Mouse (Mus musculus) lung, postnatal 0 days (tissue): ENCODE measurements at regions not wholly inside any gene's neighbourhood (a gene's known extent, or its start where the extent isn't known, plus 50 kb on each side); places are given as distances from the start of the nearest gene placed in this dataset.

ENCODE experiments used
- ATAC-seq: fragments of 200-750 bp; cut with Nextera tagmentation; 2 replicates; pipeline ENCODE4 v1.8.0; 2017; ENCODE audit warnings: moderate library complexity
- DNase-seq: peaks from one replicate; pipeline ENCODE4 v3.0.0-alpha.2; 2016; ENCODE audit warnings: low spot score
- H3K27ac ChIP-seq: fragments of 300-500 bp; sonication (generic); 2 replicates; pipeline ENCODE4 v1.5.1; 2014; ENCODE audit warnings: antibody characterized with exemption, mild to moderate bottlenecking, low read length, mixed read lengths
- H3K27me3 ChIP-seq: fragments of 300-500 bp; sonication (generic); replicated peaks from 2 replicates; pipeline ENCODE4 v1.6.1; 2014; ENCODE audit warnings: low read length, mixed read lengths; ENCODE audit not compliant: insufficient read depth
- H3K36me3 ChIP-seq: fragments of 300-500 bp; sonication (generic); 2 replicates; pipeline ENCODE4 v1.6.1; 2014; ENCODE audit warnings: low read length, mixed read lengths; ENCODE audit not compliant: insufficient read depth
- H3K4me1 ChIP-seq: fragments of 300-500 bp; sonication (generic); 2 replicates; pipeline ENCODE4 v1.6.1; 2014; ENCODE audit warnings: antibody characterized with exemption, low read depth, low read length, mixed read lengths; ENCODE audit not compliant: insufficient read depth
- H3K4me2 ChIP-seq: fragments of 300-500 bp; sonication (generic); replicated peaks from 2 replicates; pipeline ENCODE4 v1.6.1; 2014; ENCODE audit warnings: low read depth, mild to moderate bottlenecking, low read length, moderate library complexity, mixed read lengths
- H3K4me3 ChIP-seq: fragments of 300-500 bp; sonication (generic); 2 replicates; pipeline ENCODE4 v1.5.1; 2014; ENCODE audit warnings: low read depth, low read length
- H3K9ac ChIP-seq: fragments of 300-500 bp; sonication (generic); replicated peaks from 2 replicates; pipeline ENCODE4 v1.6.1; 2014; ENCODE audit warnings: low read depth, mild to moderate bottlenecking
- H3K9me3 ChIP-seq: fragments of 300-500 bp; sonication (generic); 2 replicates; pipeline ENCODE4 v1.6.1; 2016; ENCODE audit warnings: low read length, mixed read lengths
- CTCF ChIP-seq: IDR thresholded peaks from 2 replicates; pipeline ENCODE4 v1.5.1; 2016; ENCODE audit warnings: antibody characterized with exemption, mild to moderate bottlenecking
- EP300 ChIP-seq: IDR thresholded peaks from 2 replicates; pipeline ENCODE4 v1.6.1; 2016; ENCODE audit warnings: antibody characterized with exemption, mild to moderate bottlenecking, control low read depth
- WGBS: fragments of 180-500 bp; shearing (Covaris S2); extraction: QIAGEN DNeasy Blood & Tissue Kit; methylation state at CpG from one replicate; pipeline ENCODE4 v1.1.7; 2014; 5-methylcytosine and 5-hydroxymethylcytosine counted together

DNA sequence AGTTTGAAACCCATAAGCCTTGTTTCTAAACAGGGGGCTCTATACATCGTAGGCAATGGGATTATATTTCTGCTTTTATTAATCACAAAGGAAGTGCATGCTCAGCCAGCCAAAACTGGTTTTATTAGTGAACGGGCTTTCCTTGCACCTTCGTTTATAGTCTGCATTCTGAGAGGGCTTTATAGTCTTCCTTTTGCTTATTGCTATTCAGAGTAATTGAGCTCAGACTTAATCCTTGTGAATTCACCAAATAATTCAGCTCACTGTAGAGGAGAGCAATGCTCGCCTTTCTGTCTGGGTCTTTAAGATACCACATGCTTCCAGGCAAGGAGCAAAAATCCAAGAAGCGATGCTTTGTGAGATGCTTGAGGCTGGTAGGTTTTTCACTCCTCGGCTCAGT is 984.3 kb downstream of the Slc4a3 start:
- no peak for ATAC-seq
- H3K4me3 ChIP-seq: no peak overlapping the region
- no peaks in the 10 kb centered on the region for H3K36me3 ChIP-seq
- H3K4me2 ChIP-seq: no peak overlapping the region
- TF ChIP-seq EP300 (no peak), CTCF (no peak)
- H3K9me3 ChIP-seq: no peaks in the 10 kb centered on the region
- DNase-seq: no peak
- no peak overlapping the region for H3K9ac ChIP-seq
- H3K27me3 ChIP-seq: no peaks in the 10 kb centered on the region
- no peak overlapping the region for H3K27ac ChIP-seq
- peaks cover 2% of the 10 kb centered on the region; the same call in 1 of the 2 replicates for H3K4me1 ChIP-seq
- WGBS: 58% methylated on average over 6 of the region's 6 CpGs

DNA sequence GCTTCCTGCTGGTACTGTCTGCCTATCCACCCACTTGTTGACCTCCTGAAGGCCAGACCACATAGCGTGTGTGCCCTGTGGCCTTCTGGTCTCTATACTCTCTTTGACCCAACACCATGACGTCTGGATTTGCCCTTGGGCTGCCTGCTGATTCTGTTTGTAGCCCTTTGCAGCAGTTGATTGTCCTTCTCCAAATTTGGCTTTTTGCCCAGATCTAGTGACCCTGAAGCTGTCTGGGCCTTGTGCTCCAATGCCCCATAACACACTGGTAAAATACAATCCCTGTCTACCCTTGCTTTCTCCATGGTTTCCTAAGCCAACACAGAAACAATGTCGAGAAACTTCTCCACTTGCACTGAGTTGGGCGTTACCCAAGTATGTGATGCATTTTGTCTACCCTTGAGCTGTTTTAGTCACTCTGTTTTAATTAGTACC is 979.3 kb downstream of the Epha4 start:
- Histone ChIP-seq H3K27ac (no peak overlapping the region), H3K4me3 (no peak overlapping the region), H3K4me1 (no peaks in the 10 kb centered on the region), H3K36me3 (no peaks in the 10 kb centered on the region), H3K27me3 (no peaks in the 10 kb centered on the region), H3K9ac (no peak overlapping the region), H3K9me3 (no peaks in the 10 kb centered on the region), H3K4me2 (no peak overlapping the region)
- TF ChIP-seq EP300: no peak
- no peak for TF ChIP-seq CTCF
- no peak for ATAC-seq
- WGBS: 68% methylated on average over 4 of the region's 4 CpGs
- DNase-seq: no peak

DNA sequence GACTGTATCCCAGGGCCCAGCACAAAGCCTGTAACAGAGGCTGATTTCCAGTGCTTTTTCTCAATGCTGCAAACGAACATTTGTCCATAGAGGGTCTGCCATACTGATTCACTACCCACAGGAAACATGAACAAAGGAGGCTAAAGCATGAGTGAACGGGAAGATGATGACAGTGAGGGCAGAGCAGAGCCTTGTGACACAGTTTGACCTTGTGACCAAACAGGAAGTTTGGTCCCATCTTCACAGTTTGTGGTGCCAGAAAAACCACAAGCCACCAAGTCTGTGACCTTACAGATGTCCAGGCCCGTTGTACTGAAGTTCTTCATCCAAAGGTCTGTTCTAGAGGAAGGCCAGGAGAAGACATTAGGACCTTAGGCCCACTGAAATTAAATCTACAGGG is 974.4 kb downstream of the Epha4 start:
- Histone ChIP-seq H3K4me2 (no peak overlapping the region), H3K4me3 (no peak overlapping the region), H3K9me3 (no peaks in the 10 kb centered on the region), H3K27ac (no peak overlapping the region), H3K4me1 (no peaks in the 10 kb centered on the region), H3K27me3 (no peaks in the 10 kb centered on the region), H3K9ac (no peak overlapping the region), H3K36me3 (no peaks in the 10 kb centered on the region)
- no peak for TF ChIP-seq CTCF
- TF ChIP-seq EP300: no peak
- 51% methylated on average over 3 of the region's 3 CpGs for WGBS
- no peak for ATAC-seq
- no peak for DNase-seq

DNA sequence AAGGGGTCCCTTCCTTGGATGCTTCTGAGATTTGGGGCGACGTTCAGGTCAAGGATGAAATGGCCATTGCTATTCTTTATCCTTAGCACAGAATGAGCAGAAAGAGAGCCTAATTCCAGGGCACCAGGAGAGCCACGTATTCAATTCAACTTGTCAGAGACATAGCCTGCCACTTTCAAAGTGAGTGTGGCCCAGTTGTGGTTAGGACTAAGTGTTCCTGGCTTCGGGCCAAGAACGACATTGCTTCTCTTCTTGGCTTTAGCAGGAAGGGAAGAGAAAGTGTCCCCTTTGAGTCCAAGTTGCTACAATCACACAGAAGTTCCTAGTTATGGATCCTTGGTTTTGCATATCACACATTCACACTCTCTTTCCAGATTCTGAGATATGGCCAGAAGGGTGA is 964.0 kb downstream of the Epha4 start:
- Histone ChIP-seq H3K36me3 (no peaks in the 10 kb centered on the region), H3K4me2 (no peak overlapping the region), H3K27me3 (no peaks in the 10 kb centered on the region), H3K27ac (no peak overlapping the region), H3K4me3 (no peak overlapping the region), H3K9me3 (no peaks in the 10 kb centered on the region), H3K9ac (no peak overlapping the region), H3K4me1 (no peaks in the 10 kb centered on the region; the same call in 1 of the 2 replicates)
- WGBS: 31% methylated on average over 5 of the region's 5 CpGs
- ATAC-seq: no peak
- TF ChIP-seq CTCF (no peak), EP300 (peak; percentile 55; the same call in 1 of the 2 replicates)
- peak; percentile 72 for DNase-seq

DNA sequence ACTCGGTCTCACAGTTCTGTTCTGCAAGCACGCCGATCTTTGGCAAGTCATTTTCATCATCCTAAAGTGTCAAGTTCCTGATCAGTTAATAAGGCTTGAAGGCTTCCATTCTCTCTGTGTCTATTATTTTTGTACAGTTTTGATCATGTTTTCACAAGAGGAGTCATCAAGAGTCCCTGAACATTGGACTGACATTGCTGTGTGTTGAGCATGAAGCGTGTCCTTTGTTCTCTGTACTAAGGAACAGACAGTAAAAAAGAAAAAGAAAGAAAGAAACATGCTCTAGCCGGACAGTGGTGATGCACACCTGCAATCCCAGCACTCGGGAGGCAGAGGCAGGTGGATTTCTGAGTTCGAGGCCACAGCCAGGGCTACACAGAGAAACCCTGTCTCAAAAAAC is 955.4 kb downstream of the Epha4 start:
- H3K27me3 ChIP-seq: no peaks in the 10 kb centered on the region
- no peak overlapping the region for H3K4me3 ChIP-seq
- H3K9ac ChIP-seq: no peak overlapping the region
- H3K9me3 ChIP-seq: no peaks in the 10 kb centered on the region
- no peaks in the 10 kb centered on the region for H3K4me1 ChIP-seq
- no peak overlapping the region for H3K4me2 ChIP-seq
- no peak overlapping the region for H3K27ac ChIP-seq
- TF ChIP-seq CTCF (no peak), EP300 (no peak)
- ATAC-seq (no peak), DNase-seq (no peak)
- WGBS: 93% methylated on average over 7 of the region's 7 CpGs
- H3K36me3 ChIP-seq: no peaks in the 10 kb centered on the region

DNA sequence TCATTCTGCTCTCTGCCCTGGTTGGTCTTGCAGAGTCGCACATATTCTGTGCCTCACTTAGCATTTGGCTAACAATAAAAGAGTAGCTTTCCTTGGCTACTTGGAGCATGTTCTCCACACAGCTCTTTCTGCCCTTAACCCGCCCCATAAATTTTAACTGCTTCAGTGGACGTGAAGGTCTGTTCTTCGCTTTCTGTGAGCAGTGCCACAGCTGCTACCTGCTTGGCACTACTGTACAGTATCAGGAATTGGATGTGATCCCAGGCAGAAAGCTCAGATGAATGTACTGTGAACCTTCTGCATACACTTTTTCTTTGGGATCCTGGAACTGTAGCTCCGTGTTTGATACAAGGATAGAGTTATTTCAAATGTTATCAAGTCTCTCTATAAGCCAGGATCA is 939.4 kb downstream of the Epha4 start:
- Histone ChIP-seq H3K4me1 (no peaks in the 10 kb centered on the region), H3K9ac (no peak overlapping the region), H3K36me3 (no peaks in the 10 kb centered on the region), H3K4me3 (no peak overlapping the region), H3K9me3 (no peaks in the 10 kb centered on the region), H3K27ac (no peak overlapping the region), H3K27me3 (no peaks in the 10 kb centered on the region), H3K4me2 (no peak overlapping the region)
- ATAC-seq: no peak
- 72% methylated on average over 5 of the region's 5 CpGs for WGBS
- DNase-seq: no peak
- TF ChIP-seq CTCF (no peak), EP300 (no peak)

DNA sequence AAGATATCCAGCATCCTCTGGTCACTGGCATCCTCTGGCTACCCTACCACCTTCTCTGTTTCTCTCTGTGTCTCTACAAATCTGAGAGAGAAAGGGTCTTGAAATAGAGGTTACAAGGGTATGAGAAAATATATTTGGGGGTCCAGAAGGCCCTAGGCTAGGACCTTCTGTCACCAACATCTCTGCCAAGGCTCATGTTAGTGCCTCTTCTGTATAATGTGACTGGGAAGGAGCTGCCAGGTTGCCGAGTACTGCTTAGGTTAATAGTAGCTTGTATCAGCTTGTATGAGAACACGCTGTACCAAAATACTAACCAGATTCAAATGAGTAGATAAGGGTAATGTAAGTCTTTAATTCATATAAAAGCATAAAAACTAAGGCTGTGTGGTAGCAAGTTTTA is 929.0 kb downstream of the Epha4 start:
- Histone ChIP-seq H3K4me3 (no peak overlapping the region), H3K27me3 (no peaks in the 10 kb centered on the region), H3K9ac (no peak overlapping the region), H3K9me3 (no peaks in the 10 kb centered on the region), H3K36me3 (no peaks in the 10 kb centered on the region), H3K27ac (no peak overlapping the region), H3K4me1 (no peaks in the 10 kb centered on the region), H3K4me2 (no peak overlapping the region)
- WGBS: 88% methylated on average over 2 of the region's 2 CpGs
- no peak for TF ChIP-seq EP300
- TF ChIP-seq CTCF: no peak
- ATAC-seq (no peak), DNase-seq (no peak)
